Mouse (Mus musculus): ENCODE data around the gene Fam69a.

The Fam69a gene

DNA sequence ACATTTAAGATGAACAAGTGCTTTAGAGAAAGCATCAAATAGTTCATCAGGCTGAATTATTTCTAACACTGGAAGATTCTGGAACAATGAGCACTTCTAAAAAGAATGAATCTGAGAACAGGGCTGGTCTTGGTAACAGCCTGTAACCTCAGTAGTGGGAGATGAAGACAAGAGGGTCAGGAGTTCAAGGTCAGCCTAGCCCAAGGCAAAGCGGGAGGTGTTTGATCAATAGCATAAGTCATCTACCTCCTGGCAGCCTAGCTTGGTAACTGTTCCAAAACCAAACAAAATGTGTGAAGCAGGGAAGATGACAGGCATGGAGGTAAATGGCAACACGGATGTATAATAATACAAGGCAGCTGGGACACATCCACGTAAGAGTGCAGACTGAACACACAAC is 122.9 kb downstream of the Fam69a start:
- in situ Hi-C loops (cut with MboI, MseI), result no loop called here

DNA sequence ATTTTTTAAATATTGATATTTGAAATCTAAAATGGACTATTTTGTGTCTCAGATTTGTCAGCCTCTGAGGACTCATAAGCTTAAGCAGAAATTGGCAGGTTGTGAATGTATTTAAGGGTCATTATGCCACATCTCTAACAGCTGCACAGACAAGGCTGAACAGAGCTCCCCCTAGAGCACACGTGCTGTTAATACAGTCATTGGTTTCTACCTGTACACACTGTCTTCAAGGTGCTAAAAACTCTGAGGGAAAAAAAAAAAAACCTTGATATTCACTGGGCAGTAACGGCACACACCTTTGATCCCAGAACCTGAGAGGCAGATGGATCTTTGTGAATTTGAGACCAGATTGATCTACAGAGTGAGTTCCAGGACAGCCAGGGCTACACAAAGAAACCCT is 127.9 kb downstream of the Fam69a start:
- in situ Hi-C loops (cut with MboI, MseI), result no loop called here

Data from regulatory T cell (primary cell).